Mouse (Mus musculus) brain, embryonic 14.5 days (tissue): Measurements from ENCODE around the gene Tti1.

Source experiments
- CTCF ChIP-seq: fragments of 200-500 bp; IDR thresholded peaks from 2 replicates; pipeline ENCODE4 v1.5.1; 2012; ENCODE audit warnings: inconsistent platforms, mild to moderate bottlenecking, moderate library complexity, borderline replicate concordance; ENCODE audit not compliant: insufficient read depth, insufficient read length; ENCODE audit errors: extremely low read depth
- POLR2A ChIP-seq: fragments of 200-500 bp; IDR thresholded peaks from 2 replicates; pipeline ENCODE4 v1.6.1; 2012; ENCODE audit warnings: mild to moderate bottlenecking, inconsistent platforms, borderline replicate concordance; ENCODE audit not compliant: poor library complexity, insufficient read depth, insufficient read length, severe bottlenecking; ENCODE audit errors: extremely low read depth

DNA sequence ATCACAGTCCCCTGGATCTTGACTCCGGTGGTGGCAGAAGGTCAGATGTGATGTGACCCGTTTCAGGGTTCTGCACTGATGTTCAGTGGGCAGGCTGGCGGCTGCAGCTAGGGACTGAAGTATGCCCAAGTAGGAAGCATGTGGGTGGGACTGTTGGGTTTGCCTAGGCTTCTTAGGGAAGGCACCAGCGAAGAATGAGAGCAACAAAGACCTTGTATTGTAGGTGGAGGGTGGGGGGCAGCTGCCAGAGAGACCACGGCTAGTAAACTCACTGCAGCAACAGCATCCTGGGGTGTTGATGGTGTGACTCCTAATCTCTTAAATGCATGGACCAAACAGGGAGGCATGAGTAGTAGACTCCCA is 43.4 kb upstream of the Tti1 start:
- TF ChIP-seq POLR2A (no peak), CTCF (no peak)
